Mouse (Mus musculus) ES-E14 (cell line): ENCODE results near the gene Zfp719.

Experiments
- MAFK ChIP-seq: IDR thresholded peaks from 2 replicates; pipeline ENCODE4 v1.6.1; 2014; ENCODE audit warnings: mild to moderate bottlenecking, low read depth, low read length, inconsistent platforms; ENCODE audit not compliant: insufficient read depth
- ZC3H11A ChIP-seq: IDR thresholded peaks from 2 replicates; pipeline ENCODE4 v1.6.1; 2012; ENCODE audit warnings: low read depth, mild to moderate bottlenecking, inconsistent platforms, low read length, borderline replicate concordance

DNA sequence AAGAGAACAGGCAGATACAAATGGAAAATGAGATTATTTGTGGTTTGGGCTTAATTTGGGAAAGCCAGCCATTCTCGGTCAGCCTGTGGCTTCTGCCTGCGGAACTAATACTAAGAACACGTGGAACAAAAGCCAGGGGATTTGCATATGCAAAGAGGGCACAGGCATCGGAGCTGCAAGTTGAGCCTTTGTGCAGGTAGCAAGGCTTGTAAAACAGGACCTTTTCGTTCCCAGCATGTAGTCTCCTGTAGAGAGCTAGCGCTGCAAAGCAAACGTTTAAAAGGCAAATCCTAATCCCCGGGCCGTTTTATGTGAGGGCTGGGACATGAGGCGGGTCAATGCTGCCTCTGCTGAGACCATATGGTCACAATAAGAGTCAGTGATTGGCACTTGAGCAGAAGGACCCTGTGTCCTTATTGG, 16.7 kb upstream of the Zfp719 start:
- TF ChIP-seq ZC3H11A (no peak), MAFK (no peak)
